Mouse (Mus musculus) CH12.LX (cell line): ENCODE measurements around the gene Phactr3. TPM values are rescaled to one million over a fixed set of nuclear protein-coding genes. Genes with fewer than 3 reads are reported as not detected.

ENCODE experiments used
- DNase-seq: peaks from one replicate; pipeline ENCODE4 v3.0.0-alpha.2; 2013; ENCODE audit errors: extremely low read depth
- H3K27ac ChIP-seq: 2 replicates; pipeline ENCODE4 v1.5.1; 2012; ENCODE audit warnings: low read depth, mild to moderate bottlenecking, control low read depth, moderate library complexity; ENCODE audit not compliant: insufficient read depth
- H3K27me3 ChIP-seq: replicated peaks from 2 replicates; pipeline ENCODE3; 2012; ENCODE audit warnings: inconsistent platforms
- H3K36me3 ChIP-seq, 2 experiments: replicated peaks in 1 of 2; 2 replicates each; pipeline versions ENCODE3 to v1.6.1; 2012; ENCODE audit warnings: inconsistent platforms in 1 of 2, low read length in 1 of 2, mild to moderate bottlenecking in 1 of 2, mixed read lengths in 1 of 2, moderate library complexity in 1 of 2; ENCODE audit not compliant: control insufficient read depth in 1 of 2, insufficient read depth in 1 of 2
- H3K4me1 ChIP-seq, 2 experiments: 2 replicates each; pipeline ENCODE4 v1.6.1; 2012; ENCODE audit warnings: inconsistent platforms in 1 of 2, moderate library complexity in 1 of 2; ENCODE audit not compliant: insufficient read depth in 2 of 2, control insufficient read depth in 1 of 2
- H3K4me2 ChIP-seq: 2 replicates; pipeline ENCODE4 v1.6.1; 2012; ENCODE audit warnings: low read depth, mild to moderate bottlenecking, control low read depth; ENCODE audit not compliant: poor library complexity, insufficient read depth, severe bottlenecking
- H3K4me3 ChIP-seq, 3 experiments: fragments of 150-350 bp in 1 of 3; sonication (generic) in 1 of 3; replicated peaks in 1 of 3; 2 replicates each; pipeline versions ENCODE3 to v1.5.1; 2011 to 2012; ENCODE audit warnings: low read depth in 2 of 3, low read length in 2 of 3, mild to moderate bottlenecking in 2 of 3, moderate library complexity in 2 of 3, control low read depth in 1 of 3, improper control_type of control experiment in 1 of 3, inconsistent platforms in 1 of 3, mixed read lengths in 1 of 3; ENCODE audit not compliant: poor library complexity in 1 of 3
- H3K79me2 ChIP-seq: replicated peaks from 2 replicates; pipeline ENCODE4 v1.6.1; 2012; ENCODE audit warnings: mild to moderate bottlenecking, moderate library complexity; ENCODE audit not compliant: control insufficient read depth, poor library complexity, insufficient read depth, severe bottlenecking; ENCODE audit errors: extremely low read depth
- H3K9ac ChIP-seq: 2 replicates; pipeline ENCODE4 v1.6.1; 2012; ENCODE audit warnings: low read depth, mild to moderate bottlenecking, control low read depth, moderate library complexity; ENCODE audit not compliant: insufficient read depth
- H3K9me3 ChIP-seq: replicated peaks from 2 replicates; pipeline ENCODE3; 2012; ENCODE audit warnings: low read length, inconsistent platforms, mixed read lengths
- CHD2 ChIP-seq: IDR thresholded peaks from 2 replicates; pipeline ENCODE4 v1.6.1; 2011; ENCODE audit warnings: low read length, improper control_type of control experiment
- CTCF ChIP-seq, 2 experiments: IDR thresholded peaks in 1 of 2; conservative IDR thresholded peaks in 1 of 2; 2 replicates each; pipeline ENCODE4 v1.5.1; 2011 to 2012; ENCODE audit warnings: low read depth in 2 of 2, low read length in 2 of 2, improper control_type of control experiment in 1 of 2, inconsistent platforms in 1 of 2, mild to moderate bottlenecking in 1 of 2, moderate library complexity in 1 of 2
- E2F4 ChIP-seq: IDR thresholded peaks from 2 replicates; pipeline ENCODE4 v1.6.1; 2011; ENCODE audit warnings: low read depth, low read length, improper control_type of control experiment; ENCODE audit not compliant: insufficient replicate concordance
- ELF1 ChIP-seq: IDR thresholded peaks from 2 replicates; pipeline ENCODE4 v1.6.1; 2014; ENCODE audit warnings: low read depth, mild to moderate bottlenecking, inconsistent platforms, low read length, improper control_type of control experiment
- ETS1 ChIP-seq: conservative IDR thresholded peaks from 2 replicates; pipeline ENCODE4 v1.6.1; 2012; ENCODE audit warnings: low read depth, mild to moderate bottlenecking, inconsistent platforms, low read length, improper control_type of control experiment, moderate library complexity
- GABPA ChIP-seq: IDR thresholded peaks from 2 replicates; pipeline ENCODE4 v1.6.1; 2012; ENCODE audit warnings: low read depth, low read length, improper control_type of control experiment, inconsistent platforms; ENCODE audit not compliant: insufficient replicate concordance
- JUN ChIP-seq: IDR thresholded peaks from 2 replicates; pipeline ENCODE4 v1.6.1; 2011; ENCODE audit warnings: low read depth, mild to moderate bottlenecking, low read length, improper control_type of control experiment, moderate library complexity; ENCODE audit not compliant: insufficient read depth
- JUND ChIP-seq: conservative IDR thresholded peaks from 2 replicates; pipeline ENCODE4 v1.6.1; 2011; ENCODE audit warnings: low read depth, low read length, improper control_type of control experiment
- MAFK ChIP-seq: IDR thresholded peaks from 2 replicates; pipeline ENCODE4 v1.6.1; 2011; ENCODE audit warnings: low read length, improper control_type of control experiment; ENCODE audit not compliant: insufficient replicate concordance
- MAX ChIP-seq: IDR thresholded peaks from 2 replicates; pipeline ENCODE4 v1.6.1; 2011; ENCODE audit warnings: low read length, improper control_type of control experiment
- MEF2A ChIP-seq: IDR thresholded peaks from 2 replicates; pipeline ENCODE4 v1.6.1; 2014; ENCODE audit warnings: low read depth, mild to moderate bottlenecking, inconsistent platforms, low read length, improper control_type of control experiment, borderline replicate concordance
- MXI1 ChIP-seq: IDR thresholded peaks from 2 replicates; pipeline ENCODE4 v1.6.1; 2011; ENCODE audit warnings: mild to moderate bottlenecking, low read depth, low read length, improper control_type of control experiment
- POLR2A ChIP-seq: IDR thresholded peaks from 2 replicates; pipeline ENCODE4 v1.6.1; 2011; ENCODE audit warnings: low read depth, mild to moderate bottlenecking, improper control_type of control experiment, low read length
- RAD21 ChIP-seq: IDR thresholded peaks from 2 replicates; pipeline ENCODE4 v1.6.1; 2011; ENCODE audit warnings: low read depth, mild to moderate bottlenecking, low read length, improper control_type of control experiment, moderate library complexity
- RCOR1 ChIP-seq: conservative IDR thresholded peaks from 2 replicates; pipeline ENCODE4 v1.6.1; 2012; ENCODE audit warnings: low read depth, mild to moderate bottlenecking, inconsistent platforms, low read length, improper control_type of control experiment
- SIN3A ChIP-seq: IDR thresholded peaks from 2 replicates; pipeline ENCODE4 v1.6.1; 2012; ENCODE audit warnings: low read length, improper control_type of control experiment, inconsistent platforms
- TBP ChIP-seq: conservative IDR thresholded peaks from 2 replicates; pipeline ENCODE4 v1.6.1; 2011; ENCODE audit warnings: low read depth, low read length, improper control_type of control experiment
- USF1 ChIP-seq: IDR thresholded peaks from 2 replicates; pipeline ENCODE4 v1.6.1; 2014; ENCODE audit warnings: low read depth, mild to moderate bottlenecking, inconsistent platforms, low read length, improper control_type of control experiment
- USF2 ChIP-seq: conservative IDR thresholded peaks from 2 replicates; pipeline ENCODE4 v1.6.1; 2011; ENCODE audit warnings: low read depth, low read length, improper control_type of control experiment
- ZMIZ1 ChIP-seq: IDR thresholded peaks from 2 replicates; pipeline ENCODE4 v1.6.1; 2012; ENCODE audit warnings: low read depth, mild to moderate bottlenecking, inconsistent platforms, low read length, improper control_type of control experiment
- dilution Hi-C: fragments of 300-500 bp; cut with MboI; formaldehyde crosslinking; loops from 2 replicates; pipeline ENCODE4 v1.14.3; 2020; ENCODE audit warnings: low sequenced_read_pairs; ENCODE audit not compliant: extremely low pct_unique_long_range_greater_than_20kb, extremely low pct_ligation_motif_present
- in situ Hi-C: fragments of 300-500 bp; cut with MboI; formaldehyde crosslinking; loops from 3 replicates; pipeline ENCODE4 v1.14.3; 2019; ENCODE audit warnings: low sequenced_read_pairs, low pct_ligation_motif_present, low pct_unique_long_range_greater_than_20kb, mixed read lengths
- polyA plus RNA-seq: library from polyadenylated mRNA; unstranded; fragments of >175 nt; gene quantifications from 2 replicates; pipeline ENCODE4 v1.2.1, GENCODE M21; 2012; ENCODE audit warnings: low read depth; ENCODE audit not compliant: insufficient read length
- total RNA-seq, 2 experiments: library from RNA; depleted of rRNA; stranded (reverse); fragments of 300-350 nt in 1 of 2; fragments of >200 nt in 1 of 2; gene quantifications; 2 replicates each; pipeline ENCODE4 v1.2.3; 2012 to 2014

The Phactr3 gene
- total and polyA plus RNA-seq, 3 experiments = 0.21 to 0.75 TPM; not detected in 1

DNA sequence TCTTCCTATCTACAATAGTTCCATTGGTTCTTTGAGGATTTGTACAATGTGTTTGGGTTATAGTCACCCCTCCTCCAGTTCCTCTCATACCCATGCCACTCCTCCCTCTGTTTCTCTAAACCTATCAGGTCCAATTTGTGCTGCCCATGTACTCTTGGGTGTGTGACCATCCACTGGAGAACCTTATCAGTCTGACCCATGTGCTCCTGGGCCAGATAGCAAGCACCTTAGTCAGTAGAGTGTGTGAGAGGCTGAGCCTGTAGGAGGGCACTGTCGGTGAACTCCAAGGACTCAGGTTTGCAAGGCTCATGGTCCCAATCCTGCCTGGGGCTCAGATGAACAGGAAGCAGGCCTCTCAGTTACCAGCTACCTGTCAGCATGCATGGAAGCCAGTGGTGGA is 78.8 kb downstream of the Phactr3 start:
- H3K27me3 ChIP-seq = peaks cover 62% of the 10 kb centered on the region
- DNase-seq = no peak
- in situ Hi-C loops = no loop called here
- H3K36me3 ChIP-seq = no peaks in the 10 kb centered on the region
- no peak overlapping the region for H3K4me3 ChIP-seq
- no peaks in the 10 kb centered on the region for H3K4me1 ChIP-seq
- no peaks in the 10 kb centered on the region for H3K79me2 ChIP-seq
- no peak overlapping the region for H3K27ac ChIP-seq
- dilution Hi-C loops = no loop called here
- no peak overlapping the region for H3K4me2 ChIP-seq
- H3K9ac ChIP-seq = no peak overlapping the region
- TF ChIP-seq POLR2A (no peak), RCOR1 (no peak), JUN (no peak), USF1 (no peak), MAX (no peak)
- H3K9me3 ChIP-seq = peaks cover 2% of the 10 kb centered on the region

GRCm38 (mm10) chr2:178204455-178204854 is 85.7 kb downstream of the Phactr3 start:
- in situ Hi-C loops = no loop called here
- Histone ChIP-seq H3K79me2 (no peaks in the 10 kb centered on the region), H3K36me3 (no peaks in the 10 kb centered on the region), H3K9me3 (no peaks in the 10 kb centered on the region), H3K27me3 (peaks cover 82% of the 10 kb centered on the region), H3K4me1 (no peaks in the 10 kb centered on the region), H3K4me2 (no peak overlapping the region), H3K27ac (no peak overlapping the region), H3K9ac (no peak overlapping the region), H3K4me3 (no peak overlapping the region)
- TF ChIP-seq ZMIZ1 = no peak
- no peak for DNase-seq
- dilution Hi-C loops = no loop called here

- Histone ChIP-seq H3K4me2 (no peak overlapping the region), H3K79me2 (no peaks in the 10 kb centered on the region), H3K4me1 (no peaks in the 10 kb centered on the region), H3K27me3 (peaks cover 65% of the 10 kb centered on the region), H3K9me3 (no peaks in the 10 kb centered on the region), H3K36me3 (no peaks in the 10 kb centered on the region), H3K27ac (no peak overlapping the region), H3K9ac (no peak overlapping the region), H3K4me3 (no peak overlapping the region)
- no peak for DNase-seq
- in situ Hi-C loops (no loop called here), dilution Hi-C loops (no loop called here)
- TF ChIP-seq CTCF (conservative IDR thresholded peaks at IDR 0.05 in 1 of 2, IDR thresholded peaks at IDR 0.05 in 1 of 2; ENCODE audit: low read depth in 2 of 2, low read length in 2 of 2) = no peak
Observed at GRCm38 (mm10) chr2:178208186-178208600, 89.4 kb downstream of the Phactr3 start.

- H3K4me3 ChIP-seq = no peak overlapping the region
- no peak overlapping the region for H3K27ac ChIP-seq
- H3K4me1 ChIP-seq = no peaks in the 10 kb centered on the region
- H3K4me2 ChIP-seq = no peak overlapping the region
- no peaks in the 10 kb centered on the region for H3K36me3 ChIP-seq
- no peak for DNase-seq
- dilution Hi-C loops = no loop called here
- no peaks in the 10 kb centered on the region for H3K79me2 ChIP-seq
- H3K9ac ChIP-seq = no peak overlapping the region
- H3K9me3 ChIP-seq = no peaks in the 10 kb centered on the region
- in situ Hi-C loops = no loop called here
- H3K27me3 ChIP-seq = peaks cover 53% of the 10 kb centered on the region
- TF ChIP-seq ZMIZ1 (no peak), USF1 (no peak), USF2 (no peak), ETS1 (no peak), E2F4 (no peak), ELF1 (no peak), RAD21 (no peak), CHD2 (no peak), SIN3A (no peak), MEF2A (no peak), GABPA (no peak), TBP (no peak), JUND (no peak), MAFK (no peak), MAX (no peak), MXI1 (no peak)
Observed at GRCm38 (mm10) chr2:178213826-178214225, 95.1 kb downstream of the Phactr3 start.
